Mouse (Mus musculus) liver, postnatal 0 days (tissue): ENCODE measurements around the gene Txnip. TPM values are rescaled to one million over a fixed set of nuclear protein-coding genes. Genes with fewer than 3 reads are reported as not detected.
A peak's percentile ranks its signal among the peaks of the same experiment; 100 is the strongest.

Experiments
- ATAC-seq: fragments of 200-750 bp; cut with Nextera tagmentation; 2 replicates; pipeline ENCODE4 v1.8.0; 2017; ENCODE audit warnings: mild to moderate bottlenecking, moderate library complexity
- DNase-seq: peaks from one replicate; pipeline ENCODE4 v3.0.0-alpha.2; 2016
- H3K27ac ChIP-seq: fragments of 300-500 bp; sonication (generic); 2 replicates; pipeline ENCODE4 v1.5.1; 2014; ENCODE audit warnings: antibody characterized with exemption, moderate library complexity, mild to moderate bottlenecking, low read depth
- H3K27me3 ChIP-seq: fragments of 300-500 bp; sonication (generic); 2 replicates; pipeline ENCODE4 v1.6.1; 2014; ENCODE audit warnings: low read length, control low read depth, mixed read lengths; ENCODE audit not compliant: insufficient read depth
- H3K36me3 ChIP-seq: fragments of 300-500 bp; sonication (generic); replicated peaks from 2 replicates; pipeline ENCODE4 v1.6.1; 2014; ENCODE audit warnings: mild to moderate bottlenecking, control low read depth, low read length, moderate library complexity, mixed read lengths; ENCODE audit not compliant: insufficient read depth
- H3K4me1 ChIP-seq: fragments of 300-500 bp; sonication (generic); 2 replicates; pipeline ENCODE4 v1.6.1; 2014; ENCODE audit warnings: antibody characterized with exemption, mild to moderate bottlenecking, control low read depth; ENCODE audit not compliant: insufficient read depth
- H3K4me2 ChIP-seq: fragments of 300-500 bp; sonication (generic); 2 replicates; pipeline ENCODE4 v1.6.1; 2014; ENCODE audit warnings: low read depth, mild to moderate bottlenecking, low read length, moderate library complexity, mixed read lengths
- H3K4me3 ChIP-seq: fragments of 300-500 bp; sonication (generic); 2 replicates; pipeline ENCODE4 v1.5.1; 2014; ENCODE audit warnings: low read depth, low read length
- H3K9ac ChIP-seq: fragments of 300-500 bp; sonication (generic); replicated peaks from 2 replicates; pipeline ENCODE4 v1.6.1; 2014; ENCODE audit warnings: mild to moderate bottlenecking, moderate library complexity
- H3K9me3 ChIP-seq: fragments of 300-500 bp; sonication (generic); 2 replicates; pipeline ENCODE4 v1.6.1; 2016; ENCODE audit warnings: mild to moderate bottlenecking, control low read depth, low read length, mixed read lengths
- CTCF ChIP-seq: sonication (generic); IDR thresholded peaks from 2 replicates; pipeline ENCODE4 v1.5.1; 2016; ENCODE audit warnings: antibody characterized with exemption, low read depth
- EP300 ChIP-seq: IDR thresholded peaks from 2 replicates; pipeline ENCODE4 v1.6.1; 2016; ENCODE audit warnings: antibody characterized with exemption, low read depth, mild to moderate bottlenecking
- WGBS: fragments of 180-500 bp; shearing (Covaris S2); extraction: QIAGEN DNeasy Blood & Tissue Kit; methylation state at CpG from one replicate; pipeline ENCODE4 v1.1.7; 2014; ENCODE audit not compliant: insufficient replicate concordance; 5-methylcytosine and 5-hydroxymethylcytosine counted together
- polyA plus RNA-seq: library from polyadenylated mRNA; unstranded; fragments of >200 nt; fragmentation: Nextera tagmentation; extraction: Ambion mirVana; gene quantifications from 2 replicates; pipeline ENCODE4 v1.2.1, GENCODE M21; 2015

The Txnip gene
- polyA plus RNA-seq, 1 experiment from 2014 or later = 72.4 TPM

- Histone ChIP-seq H3K27ac (no peak overlapping the region), H3K27me3 (no peaks in the 10 kb centered on the region), H3K36me3 (no peaks in the 10 kb centered on the region; the same call in 1 of the 2 replicates), H3K9ac (no peak overlapping the region), H3K9me3 (peaks cover 4% of the 10 kb centered on the region; the same call in 1 of the 2 replicates), H3K4me3 (no peak overlapping the region), H3K4me1 (peaks cover 10% of the 10 kb centered on the region; the same call in 1 of the 2 replicates), H3K4me2 (no peak overlapping the region)
- TF ChIP-seq CTCF (peak; percentile 30; the same call in 1 of the 2 replicates), EP300 (no peak)
- 91% methylated on average over 5 of the region's 5 CpGs for WGBS
- DNase-seq (no peak), ATAC-seq (no peak)
These were observed 25.6 kb downstream of the Txnip start for GRCm38 (mm10) chr3:96583386-96583785.

GRCm38 (mm10) chr3:96590657-96591056 lies 32.9 kb downstream of the Txnip start:
- no peak for ATAC-seq

GRCm38 (mm10) chr3:96593374-96593773 lies 35.6 kb downstream of the Txnip start:
- Histone ChIP-seq H3K27me3 (peaks cover 36% of the 10 kb centered on the region), H3K9me3 (no peaks in the 10 kb centered on the region), H3K27ac (peak overlapping the region; percentile 75), H3K4me3 (peak overlapping the region; percentile 67), H3K36me3 (no peaks in the 10 kb centered on the region), H3K4me2 (peak overlapping the region; percentile 83), H3K4me1 (peaks cover 30% of the 10 kb centered on the region), H3K9ac (peak overlapping the region; percentile 66)
- TF ChIP-seq EP300 = peak; percentile 27; the same call in 1 of the 2 replicates
- no peak for TF ChIP-seq CTCF
- ATAC-seq = peak; percentile 44
- WGBS = 1% methylated on average over 10 of the region's 10 CpGs
- no peak for DNase-seq

More at GRCm38 (mm10) chr3:96590657-96591056, 32.9 kb downstream of the Txnip start:
- H3K4me2 ChIP-seq = no peak overlapping the region
- H3K4me3 ChIP-seq = no peak overlapping the region
- peaks cover 9% of the 10 kb centered on the region for H3K27me3 ChIP-seq
- H3K27ac ChIP-seq = no peak overlapping the region
- no peak for TF ChIP-seq CTCF
- WGBS = 85% methylated on average over 4 of the region's 4 CpGs
- H3K36me3 ChIP-seq = no peaks in the 10 kb centered on the region
- no peak overlapping the region for H3K9ac ChIP-seq
- peaks cover 9% of the 10 kb centered on the region for H3K4me1 ChIP-seq
- no peak for DNase-seq
- peaks cover 4% of the 10 kb centered on the region; the same call in 1 of the 2 replicates for H3K9me3 ChIP-seq

GRCm38 (mm10) chr3:96593790-96594560 lies 36.2 kb downstream of the Txnip start, which contains the start of gene Polr3gl:
Polr3gl (minus strand) TSS chr3:96594181.
- WGBS = under 1% methylated on average over 38 of the region's 38 CpGs
- Histone ChIP-seq H3K4me1 (peaks cover 30% of the 10 kb centered on the region), H3K27me3 (peaks cover 42% of the 10 kb centered on the region), H3K27ac (peak within 1 kb of the TSS; percentile 75), H3K4me3 (peak within 1 kb of the TSS; percentile 67), H3K4me2 (peak within 1 kb of the TSS; percentile 83), H3K9me3 (no peaks in the 10 kb centered on the region), H3K36me3 (no peaks in the 10 kb centered on the region), H3K9ac (peak within 1 kb of the TSS; percentile 66)
- ATAC-seq (peak; percentile 94), DNase-seq (peak; percentile 94)
- peak; percentile 29 for TF ChIP-seq CTCF
- TF ChIP-seq EP300 = no peak

GRCm38 (mm10) chr3:96594851-96595250 lies 37.1 kb downstream of the Txnip start:
- TF ChIP-seq EP300 = no peak
- no peak for TF ChIP-seq CTCF
- WGBS = 88% methylated on average over 5 of the region's 5 CpGs
- H3K27ac ChIP-seq = no peak overlapping the region
- no peaks in the 10 kb centered on the region for H3K36me3 ChIP-seq
- H3K9ac ChIP-seq = no peak overlapping the region
- no peak overlapping the region for H3K4me3 ChIP-seq
- peaks cover 30% of the 10 kb centered on the region for H3K4me1 ChIP-seq
- no peaks in the 10 kb centered on the region for H3K9me3 ChIP-seq
- DNase-seq = no peak
- H3K27me3 ChIP-seq = peaks cover 51% of the 10 kb centered on the region
- ATAC-seq = no peak
- H3K4me2 ChIP-seq = no peak overlapping the region

GRCm38 (mm10) chr3:96595661-96596060 lies 37.9 kb downstream of the Txnip start:
- Histone ChIP-seq H3K9ac (no peak overlapping the region), H3K36me3 (no peaks in the 10 kb centered on the region), H3K4me3 (no peak overlapping the region), H3K27me3 (peaks cover 57% of the 10 kb centered on the region), H3K4me2 (no peak overlapping the region), H3K27ac (no peak overlapping the region), H3K4me1 (peaks cover 30% of the 10 kb centered on the region), H3K9me3 (no peaks in the 10 kb centered on the region)
- no peak for TF ChIP-seq CTCF
- TF ChIP-seq EP300 = no peak
- WGBS = 34% methylated on average over 6 of the region's 6 CpGs
- ATAC-seq (no peak), DNase-seq (no peak)
